Mouse (Mus musculus) brown adipose tissue, adult 24 weeks (tissue): ENCODE results near the gene Acp6. TPM values are rescaled to one million over a fixed set of nuclear protein-coding genes. Genes with fewer than 3 reads are reported as not detected.
"Not testable (repeated sequence)": the region's sequence is repeated elsewhere in the genome, so short reads cannot be mapped to it uniquely, and the experiment has no call there.

Source experiments
- H3K27ac ChIP-seq: fragments of 200-500 bp; replicated peaks from 2 replicates; pipeline ENCODE4 v1.5.1; 2012; ENCODE audit warnings: low read depth, mild to moderate bottlenecking, low read length
- H3K4me1 ChIP-seq: fragments of 200-500 bp; 2 replicates; pipeline ENCODE4 v1.6.1; 2012; ENCODE audit warnings: low read length, mixed read lengths; ENCODE audit not compliant: control insufficient read depth, insufficient read depth, insufficient read length
- H3K4me3 ChIP-seq: fragments of 200-500 bp; 2 replicates; pipeline ENCODE4 v1.5.1; 2012; ENCODE audit warnings: low read depth, mild to moderate bottlenecking, low read length, moderate library complexity; ENCODE audit not compliant: insufficient read depth
- polyA plus RNA-seq: library from polyadenylated mRNA; stranded (reverse); fragments of >200 nt; gene quantifications from 2 replicates; pipeline ENCODE4 v1.2.4, GENCODE M21; 2012; ENCODE audit not compliant: missing spikeins, insufficient read depth, insufficient read length

Gene Acp6
- polyA plus RNA-seq: 19.7 and 28.7 TPM in 2 replicates

DNA sequence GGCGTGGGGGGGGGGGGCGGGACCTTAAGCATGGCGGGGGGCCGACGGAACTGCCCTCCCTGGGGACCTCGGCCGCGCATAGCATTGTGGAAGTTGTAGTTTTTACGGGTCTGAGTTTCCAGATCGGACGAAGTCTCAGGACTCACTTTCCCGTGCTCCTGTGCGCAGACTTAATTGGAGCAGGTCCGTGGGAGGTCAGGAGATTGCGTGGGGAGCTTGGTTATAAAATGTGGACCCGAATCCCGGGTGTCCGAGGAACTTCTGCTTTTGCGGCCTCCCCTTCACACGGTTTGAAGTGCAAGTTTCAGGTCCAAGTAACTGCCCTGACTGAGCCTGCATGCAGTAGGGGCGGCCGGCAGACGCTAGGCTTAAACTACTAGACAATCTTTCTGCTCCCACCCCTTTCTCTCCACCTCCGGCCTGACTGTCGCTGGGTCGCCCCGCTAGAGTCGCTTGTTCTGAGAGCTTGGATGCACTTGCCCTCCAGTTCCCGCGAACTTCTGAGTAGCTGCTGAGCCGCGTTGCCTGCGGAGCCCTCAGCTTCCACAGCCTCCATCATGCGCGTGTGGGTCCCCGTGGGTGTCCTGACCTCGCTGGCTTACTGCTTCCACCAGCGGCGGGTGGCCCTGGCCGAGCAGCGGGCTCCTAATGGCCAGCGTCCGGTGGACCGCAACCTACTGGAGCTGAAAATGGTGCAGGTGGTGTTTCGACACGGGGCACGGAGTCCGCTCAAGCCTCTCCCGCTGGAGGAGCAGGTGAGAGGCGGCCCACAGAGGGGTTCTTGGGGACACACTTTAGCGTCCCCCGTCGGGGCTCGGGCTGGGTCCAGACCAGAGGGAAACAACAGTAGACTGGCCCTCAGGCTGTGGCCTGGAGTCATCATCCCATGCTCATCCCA is at the start of gene Acp6:
TSS of gene Acp6 (plus strand) at position 167 of the 898 bp plus-strand sequence.
- peaks cover 10% of the 10 kb centered on the region for H3K4me1 ChIP-seq
- H3K4me3 ChIP-seq: peak within 1 kb of the TSS; percentile 91

GRCm38 (mm10) chr3:97117511-97117910 is 41.1 kb upstream of the Acp6 start:
- H3K27ac ChIP-seq: no peak overlapping the region
- H3K4me3 ChIP-seq: no peak overlapping the region
- H3K4me1 ChIP-seq: no peaks in the 10 kb centered on the region

More for the DNA sequence above, at the start of gene Acp6:
- H3K27ac ChIP-seq: peak within 1 kb of the TSS; percentile 45

GRCm38 (mm10) chr3:97118313-97118712 is 40.3 kb upstream of the Acp6 start:
- Histone ChIP-seq H3K4me1 (no peaks in the 10 kb centered on the region), H3K4me3 (no peak overlapping the region), H3K27ac (no peak overlapping the region)

DNA sequence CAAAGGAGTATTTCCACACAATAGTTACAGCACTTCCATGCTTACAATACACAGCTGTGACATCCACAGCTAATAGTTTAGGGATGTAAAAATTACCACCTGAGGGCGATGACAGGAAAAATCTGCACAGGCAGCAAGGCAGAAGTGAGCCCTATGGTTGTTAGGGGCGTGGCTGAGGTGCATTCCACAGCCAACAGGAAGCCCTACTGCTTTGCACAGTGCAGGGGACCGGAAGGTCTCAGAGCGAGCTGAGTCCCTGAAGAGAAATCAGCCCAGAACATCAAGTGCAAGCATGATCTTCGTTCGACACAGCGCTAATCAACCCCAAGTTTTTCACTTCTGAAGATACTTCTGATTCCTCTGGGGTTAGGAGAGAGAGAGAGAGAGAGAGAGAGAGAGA is 34.4 kb upstream of the Acp6 start:
- H3K27ac ChIP-seq: no peak overlapping the region
- H3K4me1 ChIP-seq: no peaks in the 10 kb centered on the region
- no peak overlapping the region for H3K4me3 ChIP-seq

DNA sequence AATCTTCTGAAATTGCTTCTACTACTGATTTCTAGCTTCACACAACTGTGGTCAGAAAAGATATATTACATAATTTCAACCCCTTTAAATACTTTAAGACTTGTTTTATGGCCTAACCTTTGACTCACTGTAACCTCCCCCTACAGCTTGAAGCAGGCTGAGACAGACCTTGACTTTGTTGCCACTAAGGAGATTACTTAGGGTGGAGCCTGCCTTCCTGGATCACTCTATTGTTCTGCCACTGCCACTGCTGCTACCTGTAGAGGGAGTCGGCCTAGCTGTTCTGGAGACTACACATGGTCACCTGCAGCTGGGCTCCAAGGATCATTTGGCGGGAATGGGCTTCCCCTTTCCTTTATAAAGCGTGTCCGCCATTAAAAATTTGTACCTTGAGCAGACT is 29.2 kb upstream of the Acp6 start:
- H3K4me1 ChIP-seq: no peaks in the 10 kb centered on the region
- H3K4me3 ChIP-seq: no peak overlapping the region
- no peak overlapping the region for H3K27ac ChIP-seq

- H3K27ac ChIP-seq, H3K4me3 ChIP-seq, H3K4me1 ChIP-seq: not testable (repeated sequence)
Measured at GRCm38 (mm10) chr3:97137666-97138065, 20.9 kb upstream of the Acp6 start.

GRCm38 (mm10) chr3:97151092-97151491 is 7.5 kb upstream of the Acp6 start:
- no peak overlapping the region for H3K4me3 ChIP-seq
- no peaks in the 10 kb centered on the region for H3K4me1 ChIP-seq
- no peak overlapping the region for H3K27ac ChIP-seq

DNA sequence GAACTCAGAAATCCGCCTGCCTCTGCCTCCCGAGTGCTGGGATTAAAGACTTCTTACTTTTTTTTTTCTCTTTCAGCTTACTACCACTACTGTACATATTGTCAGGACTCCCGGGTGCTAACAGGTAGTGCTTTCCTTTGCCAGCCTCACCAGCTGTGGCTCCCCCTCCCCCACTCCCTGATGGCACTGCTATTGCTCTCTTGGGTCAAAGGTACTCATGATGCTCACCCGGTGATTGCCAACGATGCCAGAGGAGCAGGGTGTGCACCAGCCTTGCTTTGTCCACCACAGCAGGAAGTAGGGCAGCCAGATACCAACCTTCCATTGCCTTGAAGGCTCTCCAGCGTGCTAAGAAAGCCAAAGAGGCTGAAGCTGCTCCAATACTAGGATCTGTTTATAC is 2.1 kb upstream of the Acp6 start:
- no peak overlapping the region for H3K27ac ChIP-seq
- no peak overlapping the region for H3K4me3 ChIP-seq
- H3K4me1 ChIP-seq: peaks cover 6% of the 10 kb centered on the region

GRCm38 (mm10) chr3:97157308-97157707 is 1.3 kb upstream of the Acp6 start:
- H3K4me1 ChIP-seq: peaks cover 6% of the 10 kb centered on the region
- no peak overlapping the region for H3K4me3 ChIP-seq
- no peak overlapping the region for H3K27ac ChIP-seq

- Histone ChIP-seq H3K4me3 (peak overlapping the region; percentile 69), H3K27ac (0 out of 2 replicates have a peak overlapping the region, but pooled peaks have one; percentile 10), H3K4me1 (peaks cover 6% of the 10 kb centered on the region)
Measured at GRCm38 (mm10) chr3:97157958-97158599, 498 bp upstream of the Acp6 start.

DNA sequence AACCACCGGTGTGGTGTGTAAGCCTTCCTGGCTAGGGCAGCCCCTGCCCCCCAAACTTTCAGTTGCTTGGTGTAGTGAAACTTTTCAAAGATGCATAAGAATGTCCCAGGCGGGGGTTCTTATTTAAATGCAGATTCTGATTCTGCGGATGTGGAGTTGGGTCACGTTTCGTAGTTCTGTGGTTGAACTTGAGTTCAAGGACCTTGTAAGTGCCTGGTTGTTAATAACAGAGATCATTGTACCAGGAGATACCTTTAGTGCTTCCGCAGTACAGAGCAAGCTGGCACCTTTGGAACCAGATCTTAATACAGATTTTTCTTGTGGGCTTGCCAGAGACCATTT is 903 bp downstream of the Acp6 start:
- Histone ChIP-seq H3K4me1 (peaks cover 10% of the 10 kb centered on the region), H3K4me3 (peak overlapping the region; percentile 91), H3K27ac (no peak overlapping the region)

GRCm38 (mm10) chr3:97159986-97160385 is 1.4 kb downstream of the Acp6 start:
- H3K4me1 ChIP-seq: peaks cover 10% of the 10 kb centered on the region
- no peak overlapping the region for H3K27ac ChIP-seq
- no peak overlapping the region for H3K4me3 ChIP-seq

GRCm38 (mm10) chr3:97160908-97161307 is 2.3 kb downstream of the Acp6 start:
- H3K4me3 ChIP-seq: no peak overlapping the region
- H3K4me1 ChIP-seq: peaks cover 10% of the 10 kb centered on the region
- no peak overlapping the region for H3K27ac ChIP-seq

GRCm38 (mm10) chr3:97161773-97162172 is 3.2 kb downstream of the Acp6 start:
- no peak overlapping the region for H3K27ac ChIP-seq
- no peak overlapping the region for H3K4me3 ChIP-seq
- peaks cover 10% of the 10 kb centered on the region for H3K4me1 ChIP-seq

- Histone ChIP-seq H3K27ac (no peak overlapping the region), H3K4me3 (no peak overlapping the region)
Measured at GRCm38 (mm10) chr3:97164477-97164876, 5.9 kb downstream of the Acp6 start.

GRCm38 (mm10) chr3:97167126-97167525 is 8.5 kb downstream of the Acp6 start:
- H3K4me1 ChIP-seq: peaks cover 8% of the 10 kb centered on the region
- H3K4me3 ChIP-seq: no peak overlapping the region
- no peak overlapping the region for H3K27ac ChIP-seq

More at GRCm38 (mm10) chr3:97164477-97164876, 5.9 kb downstream of the Acp6 start:
- peaks cover 8% of the 10 kb centered on the region for H3K4me1 ChIP-seq
